Mouse (Mus musculus) granulocyte monocyte progenitor cell, adult 5-6 weeks (primary cell): ENCODE measurements around the gene Lpar4. TPM values are rescaled to one million over a fixed set of nuclear protein-coding genes. Genes with fewer than 3 reads are reported as not detected.

Experiments
- ATAC-seq: replicated peaks from 2 replicates; pipeline ENCODE4 v1.8.0; 2016; ENCODE audit warnings: mild to moderate bottlenecking, moderate TSS enrichment, inconsistent platforms; ENCODE audit not compliant: poor library complexity, severe bottlenecking
- total RNA-seq, 2 experiments: library from RNA; stranded (forward) in 1 of 2; stranded (reverse) in 1 of 2; fragments of 200-712, 200-1000 nt in 1 of 2; fragments of >200 nt in 1 of 2; fragmentation: Nextera tagmentation in 1 of 2; gene quantifications; 2 replicates each; pipeline ENCODE4 v1.2.3; 2014 to 2017

Gene Lpar4
- total RNA-seq (2014; fragmentation: Nextera tagmentation) (not detected in 2 replicates), total RNA-seq (2017) (0.17 and 0.21 TPM in 2 replicates)

DNA sequence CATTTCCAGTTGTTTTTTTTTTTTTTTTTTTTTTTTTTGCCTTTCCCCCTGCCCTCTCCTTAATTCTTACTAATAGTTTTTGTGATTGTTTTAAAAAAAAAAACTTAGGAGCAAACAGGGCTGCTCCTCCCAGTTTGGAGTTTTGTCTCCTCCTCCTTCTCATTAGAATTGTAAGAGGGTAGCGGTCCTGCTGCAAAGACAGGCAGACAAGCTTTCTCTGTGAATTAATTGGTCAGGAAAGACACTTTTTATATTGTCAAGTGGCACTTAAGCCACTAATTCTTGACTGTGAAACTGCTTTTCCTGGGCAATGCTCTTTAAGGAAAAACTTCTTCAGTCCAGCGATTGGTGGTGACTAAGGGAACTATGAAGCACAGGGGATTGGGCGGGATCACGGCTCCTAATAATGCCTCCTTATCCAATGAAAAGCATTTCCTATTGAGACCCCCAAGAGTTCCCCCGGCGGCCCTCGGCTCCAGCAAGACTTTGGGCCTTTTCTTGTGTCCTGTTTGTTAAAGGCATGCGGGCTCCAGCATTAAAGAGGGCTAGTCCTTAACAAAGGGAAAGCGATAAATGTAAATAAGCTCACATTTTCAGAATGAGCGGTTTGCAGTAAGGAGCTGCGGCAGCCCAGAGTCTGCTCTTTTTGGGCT lies at the start of gene Lpar4:
Gene Lpar4 (plus strand): TSS at position 451 of the 653 bp plus-strand sequence.
- peak; percentile 39; the same call in 1 of the 2 replicates for ATAC-seq

DNA sequence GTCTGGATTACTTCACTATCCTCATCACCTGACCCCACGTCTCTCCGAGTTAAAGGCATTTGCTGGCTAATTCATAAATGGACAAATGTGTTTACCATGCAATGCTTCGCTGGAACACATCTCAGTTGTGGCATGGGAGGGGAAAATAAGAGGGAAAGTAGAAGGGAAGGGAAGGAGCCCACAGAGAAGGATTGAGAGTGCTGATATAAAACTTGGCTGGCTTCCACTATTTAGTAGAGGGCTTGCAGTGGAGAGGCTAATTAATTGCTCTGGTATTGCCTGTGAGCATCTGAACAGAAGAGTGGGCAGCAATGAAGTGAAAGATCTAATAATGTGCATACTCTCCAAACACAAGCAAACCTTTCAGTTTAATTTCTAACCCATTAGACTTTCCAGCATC lies 49.0 kb upstream of the Lpar4 start:
- no peak for ATAC-seq

DNA sequence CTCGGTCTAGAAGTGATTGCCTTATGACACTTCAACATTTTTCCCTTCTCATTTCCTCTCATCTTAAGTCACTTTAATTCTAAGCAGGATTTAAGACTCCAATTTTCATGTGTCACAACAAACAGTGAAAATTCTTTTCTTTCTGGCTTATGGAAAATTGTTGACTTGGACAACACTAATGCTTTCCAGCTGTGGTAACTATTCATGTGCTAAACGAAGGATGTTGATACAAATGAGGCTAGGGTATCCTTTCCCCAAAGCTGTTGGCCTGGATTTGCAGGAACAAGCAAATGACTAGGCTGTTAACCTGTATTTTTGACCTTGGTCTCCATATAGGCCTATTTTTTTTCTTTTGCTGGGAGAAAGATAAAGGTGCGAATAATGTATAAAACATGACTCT lies 48.5 kb upstream of the Lpar4 start:
- ATAC-seq, result no peak

DNA sequence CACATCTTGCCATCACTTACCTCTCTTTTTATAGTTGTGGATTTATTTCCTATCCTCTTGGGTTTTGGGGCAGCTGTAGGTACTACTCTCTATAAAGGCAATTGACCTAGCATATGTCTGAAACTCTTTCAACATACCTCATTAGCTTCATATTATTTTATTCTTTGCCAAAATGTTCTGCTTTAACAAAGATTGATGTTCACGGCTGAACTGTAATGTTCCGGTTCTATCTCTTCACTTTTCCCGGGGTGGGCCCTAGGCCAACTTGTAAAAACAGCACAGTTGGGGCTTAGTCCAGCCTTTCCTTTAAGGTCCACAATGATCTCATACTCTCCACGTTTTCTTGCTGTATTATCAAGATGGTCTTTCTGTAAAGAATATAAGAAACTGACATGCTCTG lies 48.1 kb upstream of the Lpar4 start:
- no peak for ATAC-seq

DNA sequence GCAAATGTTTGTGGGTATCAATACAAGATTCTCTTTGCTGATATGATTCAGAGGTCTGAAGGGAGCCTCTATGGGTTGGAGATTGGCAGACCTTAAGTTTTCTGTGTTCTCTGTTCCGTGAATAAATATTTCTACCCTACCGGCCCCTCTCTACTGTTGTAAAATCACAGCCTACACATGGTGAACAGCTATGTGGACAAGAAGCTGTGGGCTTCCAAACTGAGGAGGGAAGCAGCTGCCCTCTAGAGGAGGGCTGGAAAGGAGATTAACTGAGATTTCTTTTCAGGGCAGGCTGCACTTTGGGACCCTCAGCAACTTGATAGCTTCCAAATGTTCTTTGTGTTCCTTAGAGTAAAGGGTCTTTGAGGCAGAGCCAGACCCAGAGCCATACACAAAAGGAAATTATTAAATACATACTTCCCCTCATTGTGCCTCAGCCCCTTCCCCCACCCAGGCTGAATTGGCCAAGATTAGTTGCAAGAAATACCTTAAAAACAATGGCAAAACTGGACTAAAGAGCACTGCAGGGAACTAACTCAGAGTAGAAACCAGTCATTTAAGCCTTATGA lies 22.6 kb upstream of the Lpar4 start:
- no peak for ATAC-seq

DNA sequence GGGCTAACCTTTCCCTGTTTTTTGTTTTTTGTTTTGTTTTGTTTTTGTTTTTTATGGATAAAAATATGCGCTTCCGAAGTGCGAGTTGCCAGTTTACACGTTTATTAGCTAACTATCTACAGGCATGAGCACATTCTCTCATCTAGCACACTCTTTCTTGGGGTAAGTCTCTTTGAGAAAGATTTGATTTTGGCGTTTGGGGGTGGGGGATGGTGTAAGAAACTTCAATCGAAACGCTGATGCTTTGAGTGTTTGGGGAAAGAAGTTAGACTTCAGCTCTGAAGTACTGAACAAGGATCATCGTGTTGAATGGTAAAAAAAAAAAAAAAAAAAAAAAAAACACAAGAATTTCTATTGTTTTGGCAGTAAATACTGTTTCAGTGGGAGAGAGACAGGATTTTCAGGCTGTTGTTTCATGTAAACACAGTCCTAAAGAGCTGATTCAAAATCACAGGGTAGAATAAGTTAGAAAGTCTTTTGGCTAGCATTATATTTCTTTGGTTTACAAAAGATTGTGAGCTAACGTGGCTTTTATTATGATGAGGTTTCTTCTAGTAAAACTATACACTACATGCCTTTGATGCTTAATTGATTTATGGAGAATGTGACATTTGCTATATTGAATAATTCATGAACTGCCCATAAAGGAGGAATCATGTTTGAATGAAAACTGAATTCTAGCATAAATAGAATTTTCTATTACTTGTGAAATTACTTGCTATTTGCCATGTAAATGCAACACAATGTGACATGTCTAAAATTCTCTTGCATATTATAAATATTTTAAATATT lies 599 bp downstream of the Lpar4 start:
- no peak for ATAC-seq

DNA sequence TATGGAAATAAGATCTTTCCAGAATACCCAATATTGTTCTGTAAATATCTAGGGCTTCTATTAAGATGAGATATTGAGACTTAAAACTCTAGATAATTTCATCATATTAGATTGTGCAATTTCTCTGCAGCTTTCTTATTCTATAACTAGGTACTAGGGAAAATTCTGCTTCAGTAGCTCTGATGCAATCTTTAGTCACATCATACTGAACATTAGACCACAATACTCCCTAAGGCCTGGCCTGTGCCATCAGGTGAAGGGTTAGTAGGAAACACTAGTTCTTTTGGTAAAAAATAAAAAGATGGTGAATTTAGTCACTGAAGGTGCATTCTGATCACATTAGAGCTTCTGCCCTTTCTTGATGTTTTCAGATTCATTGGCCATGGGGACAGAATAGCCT lies 4.1 kb downstream of the Lpar4 start:
- peak; percentile 81 for ATAC-seq

DNA sequence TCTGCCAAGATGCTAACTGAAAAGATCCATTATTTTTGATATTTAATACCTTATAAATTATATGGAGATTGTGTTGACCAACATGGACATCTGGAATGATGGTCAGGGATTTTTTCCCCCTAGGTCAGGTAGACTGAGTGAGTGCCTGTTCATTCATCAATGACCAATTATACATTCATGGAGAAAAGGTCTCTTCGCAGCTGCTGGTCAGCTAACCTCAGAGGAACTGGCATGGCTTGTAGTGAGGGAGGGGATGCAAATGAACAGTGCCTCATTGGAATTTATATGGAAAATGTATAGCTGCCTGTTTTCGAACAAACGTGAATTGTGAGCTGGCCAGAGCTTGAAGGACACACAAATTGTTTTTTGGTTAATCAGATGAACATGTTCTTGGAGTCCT lies 18.9 kb downstream of the Lpar4 start:
- no peak for ATAC-seq

DNA sequence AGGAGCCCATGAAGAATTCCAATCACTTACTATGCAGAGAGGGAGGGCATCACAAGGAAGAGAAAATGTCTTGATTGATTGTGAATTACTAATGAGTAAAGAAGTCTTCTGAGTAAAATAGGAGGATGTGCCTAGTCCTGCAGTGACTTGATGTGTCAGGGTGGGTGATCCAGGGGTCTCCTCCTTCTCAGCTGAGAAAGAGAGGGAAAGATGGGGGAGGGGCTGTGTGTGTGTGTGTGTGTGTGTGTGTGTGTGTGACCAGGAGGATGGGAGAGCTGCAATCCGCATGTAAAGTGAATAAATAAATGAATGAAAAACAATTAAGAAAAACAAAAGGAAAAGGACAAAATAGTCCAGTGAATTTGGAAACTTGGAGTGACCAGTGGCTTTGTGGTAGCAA lies 30.1 kb downstream of the Lpar4 start:
- no peak for ATAC-seq

DNA sequence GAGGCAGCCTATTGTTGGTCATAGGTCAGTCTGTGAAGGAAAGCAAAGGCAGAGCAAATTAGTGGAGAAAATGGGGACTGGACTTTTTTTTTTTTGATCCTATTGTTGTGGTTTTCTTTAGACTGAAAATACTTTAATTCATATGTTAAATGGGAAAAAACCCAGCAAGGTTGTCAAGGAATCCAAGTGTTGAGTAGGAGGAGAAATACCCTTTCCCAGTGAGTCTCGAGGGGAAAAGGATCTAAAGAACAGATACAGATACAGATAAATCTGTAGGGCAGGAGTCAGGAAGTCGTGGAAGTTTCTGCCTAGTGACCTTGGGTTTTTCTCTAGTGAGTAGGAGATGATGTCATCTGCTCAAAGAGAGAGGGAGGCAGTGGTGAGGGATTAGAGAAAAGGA lies 30.6 kb downstream of the Lpar4 start:
- no peak for ATAC-seq

DNA sequence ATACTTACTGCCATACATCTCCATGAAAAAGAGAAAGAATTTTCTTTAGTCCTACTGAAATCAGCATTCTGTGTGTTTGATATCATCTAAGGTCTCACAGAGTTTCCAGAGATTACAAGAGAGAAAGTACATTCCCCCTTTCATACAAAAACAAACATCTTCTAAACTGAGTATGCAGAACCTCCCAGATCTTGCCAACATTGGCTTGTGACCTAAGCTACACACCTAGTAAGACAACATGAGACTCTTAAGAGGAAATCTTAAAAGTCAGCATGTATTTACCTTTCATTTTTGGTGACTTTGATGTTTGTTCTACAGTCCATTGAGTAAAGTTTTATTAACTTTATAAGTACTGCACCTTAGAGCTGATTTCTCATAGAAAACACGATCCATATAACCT lies 33.4 kb downstream of the Lpar4 start:
- no peak for ATAC-seq

DNA sequence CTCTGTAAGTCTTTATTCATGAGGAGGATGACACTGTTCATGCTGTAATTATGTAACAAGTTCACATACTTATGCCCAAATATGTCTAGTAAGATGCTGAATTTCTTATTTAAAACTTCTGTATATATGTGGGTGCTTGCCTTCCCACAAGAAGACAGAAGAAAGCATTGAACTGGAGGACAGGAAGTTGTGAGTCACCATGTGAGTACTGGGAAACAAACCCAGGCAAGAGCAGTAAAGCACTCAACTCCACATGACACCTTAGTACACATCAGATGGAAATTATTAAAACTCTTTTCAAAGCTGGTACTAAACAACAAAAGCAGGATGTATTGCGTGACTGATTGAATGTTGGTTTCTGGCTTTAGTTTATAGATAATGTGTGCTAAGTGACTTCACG lies 41.8 kb downstream of the Lpar4 start:
- ATAC-seq, result no peak

DNA sequence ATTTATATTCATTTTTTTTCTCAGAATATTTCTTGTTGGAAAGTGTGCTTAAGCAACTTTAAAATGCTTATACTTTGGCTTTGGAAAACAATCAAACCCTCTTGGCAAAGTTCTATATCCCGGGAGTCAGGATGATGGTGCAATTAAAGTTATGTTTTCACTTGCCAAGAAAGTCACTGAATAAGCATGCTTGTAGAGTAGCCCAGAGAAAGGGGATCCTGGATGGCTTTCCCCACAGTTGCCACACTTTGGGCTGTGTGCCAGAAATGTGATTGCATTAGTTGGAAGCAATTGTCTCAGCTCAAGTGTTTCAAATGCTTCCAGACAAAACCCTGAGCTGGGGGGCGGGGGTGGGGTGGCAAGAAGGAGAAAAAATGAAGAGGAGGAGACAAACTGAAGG lies 43.9 kb downstream of the Lpar4 start:
- peak; percentile 66 for ATAC-seq

Other genes starting within 250 kb of the Lpar4 start
- gene Rtl3, start 80.0 kb upstream of the Lpar4 start, total RNA-seq (2014; fragmentation: Nextera tagmentation), result not detected in 2 replicates
- not detected in 2 replicates for gene Rtl3, start 80.0 kb upstream of the Lpar4 start, total RNA-seq (2017)
- not detected in 2 replicates for gene P2ry10, start 167.9 kb downstream of the Lpar4 start, total RNA-seq (2014; fragmentation: Nextera tagmentation)
- 0.57 and 0.99 TPM in 2 replicates for gene P2ry10, start 167.9 kb downstream of the Lpar4 start, total RNA-seq (2017)
- gene P2ry10b, start 228.3 kb downstream of the Lpar4 start, total RNA-seq (2014; fragmentation: Nextera tagmentation), result 0.11 TPM in 1 of 2 replicates, not detected in the other
- 0.15 and 0.34 TPM in 2 replicates for gene P2ry10b, start 228.3 kb downstream of the Lpar4 start, total RNA-seq (2017)